Mouse (Mus musculus) midbrain, embryonic 12.5 days (tissue): Measurements from ENCODE around the gene Hps1. TPM values are rescaled to one million over a fixed set of nuclear protein-coding genes. Genes with fewer than 3 reads are reported as not detected.

Experiments used
- ATAC-seq: fragments of 200-750 bp; cut with Nextera tagmentation; 2 replicates; pipeline ENCODE4 v1.8.0; 2017; ENCODE audit warnings: low read depth, moderate TSS enrichment, moderate library complexity; ENCODE audit not compliant: low FRiP score
- H3K27ac ChIP-seq: fragments of 300-500 bp; sonication (generic); replicated peaks from 2 replicates; pipeline ENCODE4 v1.5.1; 2016; ENCODE audit warnings: mild to moderate bottlenecking
- H3K27me3 ChIP-seq: fragments of 300-500 bp; sonication (generic); 2 replicates; pipeline ENCODE4 v1.6.1; 2016; ENCODE audit warnings: mild to moderate bottlenecking
- H3K36me3 ChIP-seq: fragments of 300-500 bp; sonication (generic); 2 replicates; pipeline ENCODE4 v1.6.1; 2016
- H3K4me1 ChIP-seq: fragments of 300-500 bp; sonication (generic); 2 replicates; pipeline ENCODE4 v1.6.1; 2016
- H3K4me2 ChIP-seq: fragments of 300-500 bp; sonication (generic); replicated peaks from 2 replicates; pipeline ENCODE4 v1.6.1; 2016; ENCODE audit warnings: mild to moderate bottlenecking, moderate library complexity
- H3K4me3 ChIP-seq: fragments of 300-500 bp; sonication (generic); 2 replicates; pipeline ENCODE4 v1.5.1; 2016; ENCODE audit warnings: mild to moderate bottlenecking
- H3K9ac ChIP-seq: fragments of 300-500 bp; sonication (generic); replicated peaks from 2 replicates; pipeline ENCODE4 v1.6.1; 2016; ENCODE audit warnings: mild to moderate bottlenecking, moderate library complexity
- H3K9me3 ChIP-seq: fragments of 300-500 bp; sonication (generic); 2 replicates; pipeline ENCODE4 v1.6.1; 2016; ENCODE audit warnings: mild to moderate bottlenecking
- WGBS: fragments of 180-500 bp; shearing (Covaris S2); methylation state at CpG from one replicate; pipeline ENCODE4 v1.1.7; 2016; 5-methylcytosine and 5-hydroxymethylcytosine counted together
- polyA plus RNA-seq: library from polyadenylated mRNA; unstranded; fragments of >200 nt; fragmentation: Nextera tagmentation; extraction: Ambion mirVana; gene quantifications from 2 replicates; pipeline ENCODE4 v1.2.1, GENCODE M21; 2016

Gene Hps1
- polyA plus RNA-seq, 1 experiment from 2014 or later: 17.2 TPM

DNA sequence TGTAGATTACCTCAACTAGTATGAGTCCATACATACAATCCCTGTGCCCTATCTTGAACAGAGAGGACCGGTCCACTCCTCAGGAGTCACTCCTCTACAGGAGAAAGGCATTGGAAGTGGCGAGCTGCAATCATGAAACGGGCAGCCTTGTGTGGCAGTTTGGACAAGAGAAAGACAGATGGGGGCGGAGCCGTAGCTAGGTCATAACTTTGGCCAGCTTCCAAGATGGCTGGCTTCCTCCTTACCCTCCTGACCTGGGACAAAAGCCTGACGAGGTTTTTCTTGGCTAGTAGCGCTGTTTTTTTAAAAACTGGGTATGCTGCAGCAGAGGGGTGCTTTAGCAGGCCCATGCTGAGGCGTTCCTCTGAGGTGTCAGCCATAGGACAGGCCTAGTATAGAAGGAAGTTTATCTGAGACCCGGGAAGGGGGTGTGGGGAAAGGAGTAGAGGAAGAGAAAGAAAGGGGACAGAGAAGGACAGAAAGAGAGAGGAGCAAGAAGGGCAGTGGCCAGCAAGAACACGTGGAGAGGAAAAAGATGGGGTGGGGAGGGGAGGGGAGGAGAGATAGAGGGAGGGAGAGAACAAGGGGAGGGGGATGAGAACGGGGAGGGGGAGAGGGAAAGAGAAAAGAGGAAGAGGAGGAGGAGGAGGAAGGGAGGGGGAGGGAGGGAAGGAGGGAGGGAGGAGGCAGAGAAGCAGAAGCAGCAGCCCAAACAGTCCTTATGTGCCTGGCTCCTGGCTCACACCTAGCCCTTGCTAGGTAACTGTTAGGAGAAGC is 26.4 kb downstream of the Hps1 start:
- Histone ChIP-seq H3K4me1 (peaks cover 29% of the 10 kb centered on the region), H3K27ac (peak overlapping the region; percentile 69; the same call in 1 of the 2 replicates), H3K4me2 (peak overlapping the region; percentile 55), H3K36me3 (0 out of 2 replicates have a peak, but pooled peaks cover 3% of the 10 kb centered on the region), H3K9ac (no peak overlapping the region), H3K9me3 (no peaks in the 10 kb centered on the region), H3K27me3 (no peaks in the 10 kb centered on the region; the same call in 1 of the 2 replicates), H3K4me3 (no peak overlapping the region)
- 45% methylated on average over 10 of the region's 11 CpGs for WGBS
- ATAC-seq: no peak; the same call in none of the 2 replicates

DNA sequence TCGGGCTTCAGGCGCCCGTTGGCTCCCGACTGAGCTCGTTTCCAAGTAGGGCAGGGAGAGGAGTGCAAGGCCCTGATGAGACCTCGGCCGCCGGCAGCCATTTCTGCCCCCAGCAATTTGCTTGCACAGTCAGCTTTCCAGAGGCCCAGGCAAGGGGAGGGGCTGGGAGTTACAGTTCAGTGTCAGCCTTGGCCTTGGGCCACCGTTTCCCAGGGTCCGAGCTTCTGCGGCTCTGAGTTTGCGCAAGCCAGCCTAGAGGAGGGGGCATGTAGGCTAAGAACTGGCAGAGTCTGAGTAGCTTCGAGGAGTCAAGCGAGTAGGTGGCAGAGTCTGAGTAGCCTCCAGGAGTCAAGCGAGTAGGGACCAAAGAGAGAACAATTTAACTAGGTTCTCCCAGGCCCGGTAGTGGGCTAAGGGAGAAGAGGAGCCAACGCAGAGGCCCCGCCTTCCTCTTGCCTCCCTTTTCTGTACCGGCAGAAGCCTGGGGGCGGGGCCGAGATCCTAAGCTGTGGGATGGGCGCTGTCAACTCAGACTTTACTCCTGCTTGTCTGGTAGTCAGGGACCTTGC is 27.3 kb downstream of the Hps1 start, which contains the start of gene Pyroxd2:
Gene Pyroxd2 (minus strand): TSS at position 413 of the 569 bp plus-strand sequence.
- Histone ChIP-seq H3K4me3 (peak within 1 kb of the TSS; percentile 33), H3K9me3 (no peaks in the 10 kb centered on the region), H3K27me3 (no peaks in the 10 kb centered on the region; the same call in 1 of the 2 replicates), H3K36me3 (0 out of 2 replicates have a peak, but pooled peaks cover 3% of the 10 kb centered on the region), H3K4me2 (peak within 1 kb of the TSS; percentile 55), H3K27ac (peak within 1 kb of the TSS; percentile 69), H3K9ac (peak within 1 kb of the TSS; percentile 50), H3K4me1 (peaks cover 29% of the 10 kb centered on the region)
- WGBS: 9% methylated on average over 22 of the region's 22 CpGs
- peak; percentile 87 for ATAC-seq

DNA sequence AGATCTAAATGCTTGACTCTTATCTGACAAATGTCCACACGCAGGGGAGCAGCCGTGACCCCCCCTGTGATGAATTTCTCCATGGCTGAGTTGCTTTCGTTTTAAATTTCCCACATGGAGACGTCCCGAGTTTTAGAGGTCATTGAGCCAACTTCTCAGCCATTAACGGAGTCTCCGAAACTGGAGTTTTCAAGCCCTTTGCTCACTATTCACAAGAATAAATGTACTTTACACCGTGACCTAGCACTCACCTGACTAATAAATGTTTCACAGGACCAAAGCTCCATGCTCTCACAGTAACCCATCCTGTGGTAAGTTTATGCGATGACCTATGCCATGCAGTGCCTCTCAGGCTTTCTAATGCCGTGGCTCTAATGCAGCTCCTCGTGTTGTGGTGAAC is 29.6 kb downstream of the Hps1 start:
- WGBS: 81% methylated on average over 11 of the region's 11 CpGs
- Histone ChIP-seq H3K27ac (no peak overlapping the region), H3K27me3 (no peaks in the 10 kb centered on the region; the same call in 1 of the 2 replicates), H3K4me2 (no peak overlapping the region), H3K4me1 (peaks cover 29% of the 10 kb centered on the region), H3K4me3 (no peak overlapping the region), H3K9ac (no peak overlapping the region), H3K36me3 (no peaks in the 10 kb centered on the region), H3K9me3 (no peaks in the 10 kb centered on the region)
- no peak for ATAC-seq

DNA sequence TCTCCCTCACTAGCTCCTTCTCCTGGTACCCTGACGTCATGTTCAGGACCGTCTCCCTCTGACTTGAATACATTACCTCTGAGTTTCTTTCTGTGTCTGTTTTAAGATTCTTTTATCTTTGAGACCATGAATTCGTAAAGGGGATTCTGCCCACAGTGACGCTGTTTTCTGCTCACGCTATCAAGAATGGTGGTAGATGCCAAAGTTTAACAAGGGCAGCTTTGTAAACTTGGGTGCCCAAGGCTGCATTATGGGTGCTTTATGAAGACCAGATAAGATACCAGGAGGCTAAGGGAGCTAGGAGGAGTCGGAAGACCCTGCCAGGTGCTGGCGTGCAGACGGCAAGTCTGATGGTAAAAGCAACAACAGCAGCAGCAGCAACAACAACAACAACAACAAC is 33.1 kb downstream of the Hps1 start:
- Histone ChIP-seq H3K27me3 (peaks cover 5% of the 10 kb centered on the region; the same call in 1 of the 2 replicates), H3K4me1 (peaks cover 16% of the 10 kb centered on the region), H3K9me3 (no peaks in the 10 kb centered on the region), H3K27ac (no peak overlapping the region), H3K36me3 (no peaks in the 10 kb centered on the region), H3K4me2 (no peak overlapping the region), H3K4me3 (no peak overlapping the region), H3K9ac (no peak overlapping the region)
- ATAC-seq: no peak
- WGBS: 91% methylated on average over 8 of the region's 8 CpGs

DNA sequence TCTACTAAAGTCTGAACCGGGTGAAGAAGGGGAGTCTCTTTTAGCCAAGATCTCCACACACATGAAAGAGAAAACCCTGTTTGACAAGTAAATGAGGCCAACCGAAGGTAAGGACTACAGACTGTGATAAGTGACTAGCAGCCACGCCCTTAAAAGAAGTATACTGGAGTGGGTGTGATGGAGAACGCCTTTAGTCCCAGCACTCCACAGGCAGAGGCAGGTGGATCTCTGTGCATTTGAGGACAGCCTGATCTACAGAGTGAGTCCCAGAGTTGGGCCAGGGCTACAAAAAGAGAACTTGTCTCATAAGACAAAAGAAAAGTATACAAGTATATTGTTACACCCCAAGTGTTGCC is 33.9 kb downstream of the Hps1 start:
- no peak overlapping the region for H3K9ac ChIP-seq
- WGBS: 88% methylated on average over 4 of the region's 4 CpGs
- peaks cover 5% of the 10 kb centered on the region; the same call in 1 of the 2 replicates for H3K27me3 ChIP-seq
- no peak overlapping the region for H3K4me2 ChIP-seq
- H3K4me3 ChIP-seq: no peak overlapping the region
- no peaks in the 10 kb centered on the region for H3K9me3 ChIP-seq
- ATAC-seq: no peak
- peaks cover 10% of the 10 kb centered on the region for H3K4me1 ChIP-seq
- no peak overlapping the region for H3K27ac ChIP-seq
- H3K36me3 ChIP-seq: no peaks in the 10 kb centered on the region

DNA sequence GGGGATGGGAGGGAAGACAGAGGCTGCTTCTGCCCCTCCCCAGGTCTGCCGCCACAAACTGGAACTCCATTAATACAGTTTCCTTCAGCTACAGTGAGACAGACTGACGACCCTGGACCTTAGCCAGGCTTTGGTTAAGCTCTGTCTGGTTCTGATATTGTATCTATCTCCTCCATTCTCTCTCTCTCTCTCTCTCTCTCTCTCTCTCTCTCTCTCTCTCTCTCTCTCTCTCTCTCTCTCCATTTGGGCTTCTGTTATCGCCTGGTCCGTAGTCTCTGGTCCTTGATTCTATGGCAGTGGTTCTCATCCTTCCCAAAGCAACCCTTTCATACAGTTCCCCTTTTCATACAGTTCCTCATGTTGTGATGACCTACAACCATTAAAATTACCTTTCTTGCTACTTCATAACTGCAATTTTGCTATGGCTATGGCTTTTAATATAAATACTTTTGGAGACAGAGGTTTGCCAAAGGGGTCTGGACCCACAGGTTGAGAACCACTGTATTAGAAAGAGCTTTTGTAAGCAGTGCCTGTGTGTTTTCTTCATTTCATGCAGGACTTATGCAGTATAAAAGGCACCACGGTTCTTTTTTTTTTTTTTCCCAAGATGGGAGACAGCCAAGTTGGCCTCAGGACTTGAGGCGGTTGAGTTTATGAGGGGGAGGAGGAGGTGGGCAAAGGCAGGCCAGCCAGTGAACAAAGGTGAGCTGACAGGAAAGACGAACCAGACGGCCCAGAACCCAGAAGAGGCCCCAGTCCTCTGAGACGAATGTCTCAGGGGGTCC is 34.5 kb downstream of the Hps1 start:
- Histone ChIP-seq H3K27ac (no peak overlapping the region), H3K9ac (no peak overlapping the region), H3K27me3 (peaks cover 8% of the 10 kb centered on the region; the same call in 1 of the 2 replicates), H3K4me1 (peaks cover 7% of the 10 kb centered on the region; the same call in 1 of the 2 replicates), H3K36me3 (no peaks in the 10 kb centered on the region), H3K4me2 (no peak overlapping the region), H3K4me3 (no peak overlapping the region), H3K9me3 (no peaks in the 10 kb centered on the region)
- ATAC-seq: no peak
- 80% methylated on average over 9 of the region's 9 CpGs for WGBS

DNA sequence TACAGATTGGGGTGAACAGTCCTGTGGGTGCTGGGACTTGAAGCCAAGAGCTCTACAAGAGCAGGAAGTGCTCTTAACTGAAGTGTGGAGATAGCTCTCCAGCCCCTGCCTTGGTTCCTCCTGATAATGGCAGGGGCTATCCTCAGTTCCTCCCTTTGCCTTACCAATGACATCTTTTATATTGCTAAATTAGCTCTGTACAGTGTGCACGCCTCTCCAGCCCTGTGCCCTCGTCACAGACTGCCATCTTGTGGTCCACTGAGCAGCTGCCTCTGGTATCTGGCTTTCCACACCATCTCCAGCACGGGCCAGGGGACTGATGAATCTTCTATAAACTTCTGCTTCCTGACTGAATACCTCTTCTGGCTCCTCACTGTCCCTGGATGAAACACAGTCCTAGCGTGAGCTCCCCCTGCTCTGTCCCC is 35.6 kb downstream of the Hps1 start:
- 30% methylated on average over 4 of the region's 4 CpGs for WGBS
- Histone ChIP-seq H3K4me3 (no peak overlapping the region), H3K27me3 (peaks cover 10% of the 10 kb centered on the region; the same call in 1 of the 2 replicates), H3K4me1 (peaks cover 7% of the 10 kb centered on the region; the same call in 1 of the 2 replicates), H3K36me3 (no peaks in the 10 kb centered on the region), H3K4me2 (no peak overlapping the region), H3K9ac (no peak overlapping the region), H3K9me3 (no peaks in the 10 kb centered on the region), H3K27ac (no peak overlapping the region)
- no peak for ATAC-seq

DNA sequence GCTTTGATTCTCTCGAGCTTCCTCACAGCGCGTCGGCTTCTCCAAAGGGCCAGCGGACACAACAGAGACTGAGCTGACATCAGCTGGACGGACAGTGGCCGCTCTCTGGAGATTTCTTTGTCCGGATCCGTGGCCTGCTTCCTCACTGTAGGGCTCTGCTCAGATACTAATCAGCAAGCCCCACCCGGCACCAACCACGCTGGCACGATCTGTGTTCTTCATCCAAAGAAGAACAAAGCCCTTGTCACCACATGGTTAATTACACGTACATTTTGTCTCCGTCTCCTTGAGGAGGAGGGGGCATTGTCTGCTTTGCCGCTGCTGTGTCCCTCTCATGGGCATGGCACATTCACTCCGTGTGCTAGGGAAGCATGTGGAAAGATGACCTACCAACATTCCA is 36.5 kb downstream of the Hps1 start:
- Histone ChIP-seq H3K27me3 (peaks cover 10% of the 10 kb centered on the region; the same call in 1 of the 2 replicates), H3K36me3 (no peaks in the 10 kb centered on the region), H3K4me1 (peaks cover 7% of the 10 kb centered on the region; the same call in 1 of the 2 replicates), H3K4me3 (no peak overlapping the region), H3K9ac (no peak overlapping the region), H3K27ac (no peak overlapping the region), H3K4me2 (no peak overlapping the region), H3K9me3 (no peaks in the 10 kb centered on the region)
- WGBS: 70% methylated on average over 16 of the region's 16 CpGs
- ATAC-seq: no peak

DNA sequence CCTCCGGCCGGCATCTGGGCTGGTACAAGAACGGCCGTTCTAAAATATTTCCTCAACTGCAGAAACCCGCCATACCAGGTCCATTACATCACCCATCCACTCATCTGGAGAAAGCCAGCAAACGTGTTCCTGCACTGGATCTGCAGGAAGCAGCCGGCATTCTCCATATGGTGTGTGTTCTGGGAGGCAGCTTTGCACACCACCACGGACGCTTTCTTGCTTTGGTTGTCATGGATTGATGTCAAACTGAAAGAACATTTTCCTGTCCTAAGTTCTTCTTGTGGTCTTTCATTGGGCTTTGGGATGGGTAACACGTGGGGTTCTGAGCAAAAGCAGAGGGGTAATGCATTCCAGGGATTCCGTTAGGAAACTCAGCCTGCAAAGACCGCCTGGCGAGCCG is 37.9 kb downstream of the Hps1 start:
- H3K4me1 ChIP-seq: peaks cover 9% of the 10 kb centered on the region
- H3K9me3 ChIP-seq: no peaks in the 10 kb centered on the region
- H3K9ac ChIP-seq: no peak overlapping the region
- H3K27me3 ChIP-seq: peaks cover 10% of the 10 kb centered on the region; the same call in 1 of the 2 replicates
- WGBS: 83% methylated on average over 14 of the region's 14 CpGs
- no peak for ATAC-seq
- no peak overlapping the region for H3K4me2 ChIP-seq
- no peaks in the 10 kb centered on the region for H3K36me3 ChIP-seq
- H3K4me3 ChIP-seq: no peak overlapping the region
- H3K27ac ChIP-seq: no peak overlapping the region

DNA sequence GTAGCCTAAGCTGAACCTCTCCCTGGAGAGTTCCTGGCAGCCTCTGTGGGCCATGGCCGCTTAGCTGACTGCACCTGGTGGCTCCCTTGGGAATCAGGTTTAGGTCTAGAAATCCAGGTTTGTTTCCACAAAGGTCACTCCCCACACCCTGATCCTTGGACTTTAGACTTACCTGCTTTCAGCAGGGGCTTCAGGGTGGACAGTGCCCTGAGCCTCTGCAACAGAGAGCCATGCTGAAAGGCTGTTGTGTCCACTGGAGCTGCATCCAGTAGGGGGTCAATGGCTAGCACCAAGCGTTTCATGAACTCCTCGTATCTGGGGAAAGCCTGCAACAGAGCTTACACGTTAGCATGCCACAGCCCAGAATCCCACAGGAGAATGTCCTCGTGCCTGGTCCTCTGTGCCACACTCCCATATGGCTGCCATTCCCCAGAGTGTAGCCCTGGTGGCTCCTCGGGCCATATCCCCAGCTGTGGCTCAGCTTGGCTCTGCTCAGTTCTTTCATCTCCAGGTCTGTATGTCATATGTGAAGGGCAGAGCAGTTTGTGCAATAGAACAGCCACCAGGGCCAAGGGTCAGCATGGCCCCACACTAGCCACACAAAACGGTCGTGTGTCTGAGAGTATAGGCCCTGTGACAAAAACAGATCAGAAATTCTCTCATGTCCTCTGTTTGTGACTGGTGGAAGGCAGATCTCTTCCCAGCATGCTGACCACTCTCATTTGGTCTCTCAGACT is 39.4 kb downstream of the Hps1 start:
- Histone ChIP-seq H3K9me3 (no peaks in the 10 kb centered on the region), H3K4me1 (peaks cover 9% of the 10 kb centered on the region), H3K36me3 (no peaks in the 10 kb centered on the region), H3K9ac (no peak overlapping the region), H3K4me2 (no peak overlapping the region), H3K4me3 (no peak overlapping the region), H3K27ac (no peak overlapping the region), H3K27me3 (peaks cover 19% of the 10 kb centered on the region)
- WGBS: 77% methylated on average over 8 of the region's 8 CpGs
- no peak for ATAC-seq

DNA sequence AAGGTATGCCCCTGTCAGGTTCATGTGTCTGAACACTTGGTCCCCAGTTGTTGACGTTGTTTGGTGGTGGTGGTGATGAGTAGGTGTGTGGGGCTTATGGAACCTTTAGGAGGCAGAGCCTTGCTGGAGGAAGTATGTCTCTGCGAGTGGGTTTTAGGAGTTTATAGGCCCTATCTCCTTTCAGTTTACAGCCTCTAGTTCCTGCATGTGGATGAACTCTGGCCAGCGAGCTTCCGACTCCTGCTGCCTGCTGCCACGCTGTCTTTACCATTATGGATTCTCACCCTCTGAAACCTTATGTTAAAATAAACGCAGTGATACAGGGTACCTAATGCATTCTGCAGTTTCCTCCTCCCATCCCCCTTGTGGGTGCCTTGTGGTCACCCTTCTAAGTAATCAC is 40.0 kb downstream of the Hps1 start:
- Histone ChIP-seq H3K27me3 (peaks cover 19% of the 10 kb centered on the region), H3K36me3 (no peaks in the 10 kb centered on the region), H3K9ac (no peak overlapping the region), H3K9me3 (no peaks in the 10 kb centered on the region), H3K4me2 (no peak overlapping the region), H3K4me1 (peaks cover 9% of the 10 kb centered on the region), H3K27ac (no peak overlapping the region), H3K4me3 (no peak overlapping the region)
- 92% methylated on average over 6 of the region's 6 CpGs for WGBS
- ATAC-seq: no peak
